Mouse (Mus musculus) adipocyte (in vitro differentiated cells): ENCODE data around the gene Vasn.
A peak's percentile ranks its signal among the peaks of the same experiment; 100 is the strongest.
"Not testable (repeated sequence)": the region's sequence is repeated elsewhere in the genome, so short reads cannot be mapped to it uniquely, and the experiment has no call there.

Experiments used
- DNase-seq: peaks from one replicate; pipeline ENCODE4 v3.0.0-alpha.2; 2016; ENCODE audit warnings: low spot score

Gene Vasn

DNA sequence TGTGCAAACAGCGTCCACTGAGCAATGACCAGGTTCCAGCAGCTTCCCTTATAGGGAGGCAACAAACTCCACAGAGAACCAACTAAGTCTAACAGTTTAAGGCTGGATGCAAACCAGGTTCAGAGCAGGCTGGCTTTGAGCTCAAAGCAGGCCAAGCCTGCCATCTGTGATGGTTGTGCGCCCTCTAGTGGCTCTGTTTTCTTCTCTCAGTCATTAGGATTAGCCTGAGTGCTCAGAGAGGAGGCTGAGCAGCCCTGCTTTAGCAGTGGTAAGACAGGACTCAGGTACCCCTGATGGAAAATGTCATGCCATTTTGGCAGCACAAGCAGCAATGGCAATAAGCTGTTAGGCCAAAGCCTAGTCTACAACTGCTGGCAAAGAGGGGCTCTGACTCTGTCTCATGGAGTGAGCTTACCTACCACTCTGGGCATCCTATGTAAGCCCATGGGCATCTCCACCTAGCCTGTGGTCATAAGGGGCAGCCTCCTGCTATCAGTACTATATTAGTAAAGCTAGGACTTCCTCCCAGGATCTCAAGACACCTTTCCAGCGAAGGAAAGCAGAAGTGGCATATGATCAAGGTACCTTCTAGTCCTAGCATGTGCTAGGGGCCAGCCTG is 27.6 kb downstream of the Vasn start:
- DNase-seq = peak; percentile 96

DNA sequence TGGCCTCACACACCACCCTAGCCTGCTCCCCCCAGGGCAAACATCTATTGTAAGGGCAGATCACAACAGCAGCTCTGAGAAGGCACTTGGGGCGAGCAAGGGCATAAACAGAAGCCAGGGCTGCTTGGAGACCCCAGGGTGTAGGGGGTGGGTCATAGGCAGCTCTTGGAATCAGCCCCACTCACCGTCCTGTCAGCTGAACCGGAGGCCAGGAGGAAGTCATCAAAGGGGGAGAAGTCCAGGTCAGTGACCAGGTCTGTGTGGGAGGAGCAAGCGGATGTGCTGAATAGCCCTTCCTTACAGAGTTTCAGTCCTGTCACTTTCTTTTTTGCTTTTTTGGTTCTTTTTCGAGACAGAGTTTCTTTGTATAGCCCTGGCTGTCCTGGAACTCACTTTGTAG is 30.6 kb downstream of the Vasn start:
- DNase-seq = no peak

DNA sequence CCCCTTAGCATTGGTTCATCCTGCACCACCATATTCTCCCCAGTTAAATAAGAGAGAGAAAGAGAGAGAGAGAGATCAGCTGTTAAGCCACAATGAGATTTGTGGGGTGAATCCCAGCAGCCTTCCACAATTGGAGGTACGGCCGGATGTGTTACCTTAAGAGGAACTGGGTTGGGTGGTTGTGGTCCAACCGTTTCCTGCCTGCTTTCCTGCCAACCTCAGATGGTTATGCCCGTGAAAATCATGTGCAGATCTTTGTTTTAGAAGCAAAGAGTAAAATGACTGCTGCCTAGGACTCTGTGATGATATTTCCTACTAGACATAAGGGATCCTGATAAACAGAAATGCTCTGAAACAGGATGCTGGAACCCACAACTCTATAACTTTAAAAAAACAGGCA is 34.4 kb downstream of the Vasn start:
- no peak for DNase-seq

DNA sequence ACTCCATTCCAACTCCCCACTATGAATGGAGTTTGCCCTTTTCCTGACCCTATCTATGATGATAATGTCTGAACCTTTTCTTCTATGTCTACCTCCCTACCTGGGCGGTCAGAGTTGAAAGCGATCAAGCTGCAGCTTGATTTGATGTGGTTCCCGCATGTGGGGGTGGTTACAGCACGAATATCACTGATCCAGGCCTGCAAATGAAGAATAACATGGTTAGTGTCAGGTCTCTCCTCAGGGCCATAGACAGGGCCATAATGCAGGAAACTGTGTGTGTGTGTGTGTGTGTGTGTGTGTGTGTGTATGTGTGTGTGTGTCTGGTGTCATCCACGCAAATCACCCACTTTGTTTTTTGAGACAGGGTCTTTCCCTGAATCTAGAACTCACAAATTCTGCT is 37.1 kb downstream of the Vasn start:
- DNase-seq = no peak

DNA sequence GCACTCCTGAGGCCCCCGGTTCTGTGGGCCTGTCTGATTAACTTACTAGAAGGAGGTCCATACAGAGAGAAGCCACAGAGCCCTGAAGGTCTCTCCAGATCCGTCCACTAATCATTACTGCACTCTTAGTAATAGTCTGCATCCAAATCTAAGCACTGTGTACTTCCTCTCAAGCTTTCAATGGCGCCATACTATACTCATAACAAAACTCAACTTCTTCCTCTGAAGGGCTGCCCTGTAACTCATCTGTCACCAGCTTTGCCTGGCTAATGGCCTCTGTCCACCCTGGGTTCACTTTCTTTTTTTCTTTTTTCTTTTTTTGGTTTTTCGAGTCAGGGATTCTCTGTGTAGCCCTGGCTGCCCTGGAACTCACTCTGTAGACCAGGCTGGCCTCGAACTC is 38.3 kb downstream of the Vasn start:
- no peak for DNase-seq

DNA sequence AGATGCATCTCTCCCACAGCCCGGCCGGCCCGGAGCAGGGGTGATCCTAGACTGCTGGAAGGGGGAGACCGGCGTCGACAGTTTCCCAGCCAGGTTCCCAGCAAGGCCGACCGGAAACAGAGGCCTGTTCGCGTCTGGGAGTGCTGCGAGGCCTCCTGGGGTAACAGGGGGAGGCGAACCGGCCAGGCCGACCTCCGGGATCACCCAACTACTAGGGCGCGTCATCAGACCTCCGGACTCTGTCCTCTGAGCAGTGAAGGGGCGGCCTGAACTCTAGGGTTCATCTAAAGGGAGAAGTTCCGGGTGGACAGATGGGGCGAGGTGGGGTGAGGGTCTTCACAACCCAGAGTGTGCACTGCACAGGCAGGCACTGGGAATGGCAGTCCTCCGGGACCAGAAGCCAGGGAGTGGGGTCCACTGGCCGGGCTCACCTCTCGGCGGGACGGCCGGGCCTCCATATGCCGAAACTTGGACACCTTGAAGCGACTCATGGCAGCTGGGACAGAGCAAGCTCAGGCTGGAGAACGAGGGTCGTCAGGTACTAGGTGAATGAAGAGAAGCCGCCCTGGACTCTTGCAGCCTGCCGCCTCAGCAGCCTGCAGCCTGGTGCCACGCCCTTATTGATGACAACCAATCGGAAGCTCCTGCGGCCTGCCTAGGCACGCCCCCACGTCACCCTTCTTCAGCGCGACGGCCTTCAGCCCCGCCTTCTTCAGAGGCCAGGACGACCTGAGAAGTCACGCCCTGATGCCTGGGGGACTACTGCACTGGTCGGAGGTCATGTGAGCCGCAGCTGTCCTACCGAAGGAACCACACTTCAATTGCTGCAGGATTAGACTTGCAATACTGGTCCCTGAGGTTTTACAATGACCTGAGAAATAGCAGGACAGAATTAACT is 39.6 kb downstream of the Vasn start, which contains the start of gene Coro7:
Gene Coro7 (minus strand): TSS at position 657 of the 898 bp plus-strand sequence.
- DNase-seq = peak; percentile 94

DNA sequence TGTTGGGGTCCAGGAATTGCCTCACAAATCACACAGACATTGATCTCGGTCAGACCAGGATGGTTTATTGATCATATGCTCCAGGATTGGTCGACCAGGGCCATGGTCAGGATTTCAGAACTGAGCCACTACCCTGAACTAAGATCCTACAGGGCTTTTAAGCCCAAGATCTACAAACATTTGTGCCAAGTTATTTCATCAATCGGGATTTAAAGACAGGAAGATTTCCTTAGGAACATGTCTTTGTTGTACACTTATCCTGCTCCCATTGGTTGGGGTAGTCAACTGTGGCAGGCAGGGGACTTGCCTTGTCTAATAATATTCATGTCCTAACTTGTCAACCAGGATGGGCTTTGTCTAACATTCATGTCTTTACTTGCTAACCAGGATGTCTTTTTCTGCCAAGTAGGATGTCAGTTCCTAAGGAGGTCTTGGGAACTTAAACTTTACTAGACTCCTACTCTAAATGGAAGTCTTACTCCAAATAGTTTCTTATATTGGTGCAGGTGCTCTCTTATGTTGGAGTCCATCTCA is 41.2 kb downstream of the Vasn start:
- DNase-seq = not testable (repeated sequence)

DNA sequence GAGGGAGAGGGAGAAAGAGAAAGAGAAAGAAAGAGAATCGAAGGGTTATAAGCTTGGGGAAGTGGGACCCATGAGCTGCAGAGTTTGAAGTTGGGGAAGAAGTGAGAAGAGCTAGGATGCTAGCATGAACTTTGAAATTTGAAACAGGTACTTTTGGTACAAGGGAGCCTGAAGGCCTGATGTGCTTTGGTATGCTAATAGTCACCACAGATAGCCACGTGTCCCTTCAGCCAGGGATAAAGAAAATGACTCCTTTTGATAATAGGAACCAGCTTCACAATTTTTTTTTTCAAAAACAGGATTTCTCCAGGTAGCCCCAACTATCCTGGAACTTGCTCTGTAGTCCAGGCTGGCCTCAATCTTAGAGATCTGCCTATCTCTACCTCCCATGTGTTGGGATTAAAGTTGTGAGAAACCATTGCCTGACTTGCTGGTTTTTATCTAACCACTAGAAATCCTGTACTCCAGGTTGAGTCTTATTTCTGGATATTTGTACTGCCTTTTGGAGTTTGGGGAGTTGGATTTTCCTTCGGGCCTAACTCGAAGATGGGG is 43.0 kb downstream of the Vasn start:
- no peak for DNase-seq

DNA sequence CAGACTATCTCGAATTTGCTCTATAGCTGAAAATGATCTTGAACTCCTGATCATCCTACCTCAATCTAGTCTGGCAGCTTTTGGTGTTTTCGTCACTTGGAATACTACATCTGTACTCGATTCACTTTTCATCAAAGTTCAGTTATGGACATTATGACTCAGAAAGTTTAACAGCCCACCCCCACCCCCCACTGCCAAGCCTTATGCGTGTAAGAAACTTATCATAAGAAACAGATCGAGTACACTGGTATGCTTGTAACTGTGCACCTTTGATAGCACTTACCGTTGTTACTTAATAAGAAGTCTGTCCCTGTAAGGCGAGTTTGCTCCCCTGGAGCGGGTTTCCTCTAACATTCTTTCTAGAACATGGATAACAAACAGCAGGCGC is 43.4 kb downstream of the Vasn start:
- DNase-seq = no peak

DNA sequence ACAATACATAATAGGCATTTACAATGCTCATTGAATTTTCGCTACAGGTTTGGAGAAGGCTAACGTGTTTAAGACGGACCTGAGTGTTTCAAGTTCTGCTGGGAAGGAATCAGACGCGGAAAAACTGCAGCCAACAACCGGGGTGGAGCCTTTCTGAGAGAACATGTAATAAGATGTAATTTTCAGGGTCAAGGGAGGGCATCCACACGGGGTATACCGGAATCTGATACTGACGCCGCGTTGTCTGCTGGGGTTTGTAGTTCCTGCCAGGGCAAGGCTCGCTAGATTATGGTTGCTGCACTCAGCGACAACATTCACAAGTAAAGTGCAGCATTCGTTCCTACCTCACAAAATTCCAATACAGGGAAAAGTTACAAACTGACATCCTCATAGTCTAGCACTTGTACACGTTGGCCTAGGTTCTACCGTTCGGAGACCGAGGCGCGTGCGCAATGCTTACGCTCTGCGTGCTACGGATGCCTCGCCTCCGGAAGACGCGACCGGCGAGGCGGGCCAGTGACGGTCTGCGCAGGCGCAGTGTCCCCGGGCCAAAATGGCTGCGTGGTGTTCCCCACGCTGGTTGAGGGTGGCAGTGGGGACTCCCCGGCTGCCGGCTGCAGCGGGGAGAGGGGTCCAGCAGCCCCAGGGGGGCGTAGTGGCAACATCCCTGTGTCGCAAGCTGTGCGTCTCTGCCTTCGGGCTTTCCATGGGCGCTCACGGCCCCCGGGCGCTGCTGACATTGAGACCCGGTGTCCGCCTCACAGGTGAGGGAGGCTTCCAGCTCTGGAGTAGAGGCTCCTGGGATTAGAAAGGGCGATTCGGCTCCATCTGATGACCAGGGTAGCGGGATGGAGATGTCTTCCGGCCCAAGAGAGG is 44.1 kb downstream of the Vasn start:
- peak; percentile 98 for DNase-seq

DNA sequence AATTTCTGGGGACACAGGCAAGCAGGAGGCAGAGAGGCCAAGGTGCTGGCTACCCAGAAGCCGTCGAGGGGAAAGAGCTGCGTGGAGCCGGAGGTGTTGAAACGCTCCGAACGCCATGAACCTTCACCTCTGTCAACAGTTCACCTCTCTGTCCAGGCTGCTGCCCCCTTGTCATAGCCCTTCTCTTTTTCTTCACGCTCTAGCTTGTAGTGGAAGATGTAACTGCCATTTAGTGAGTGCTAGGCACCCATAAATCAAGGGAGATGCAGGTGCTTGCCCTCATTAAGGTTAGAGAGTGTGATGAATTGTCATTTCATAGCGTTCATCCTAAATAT is 44.7 kb downstream of the Vasn start:
- DNase-seq = no peak

DNA sequence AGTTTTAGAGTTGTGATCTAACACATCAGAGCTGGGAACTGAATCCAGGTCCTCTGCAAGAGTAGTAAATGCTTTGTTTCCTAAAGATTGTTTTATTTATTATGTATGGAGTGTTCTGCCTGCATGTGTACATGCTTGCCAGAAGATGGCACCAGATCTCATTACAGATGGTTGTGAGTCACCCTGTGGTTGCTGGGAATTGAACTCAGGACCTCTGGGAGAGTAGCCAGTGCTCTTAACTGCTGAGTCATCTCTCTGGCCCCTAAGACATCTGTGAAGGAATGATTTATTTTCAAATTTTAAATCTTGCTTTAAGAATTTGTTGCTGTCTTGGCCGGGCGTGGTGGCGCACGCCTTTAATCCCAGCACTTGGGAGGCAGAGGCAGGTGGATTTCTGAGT is 49.6 kb downstream of the Vasn start:
- DNase-seq = peak; percentile 32
